Mouse (Mus musculus) forebrain, postnatal 0 days (tissue): Measurements from ENCODE around the gene Krtap12-1. TPM values are rescaled to one million over a fixed set of nuclear protein-coding genes. Genes with fewer than 3 reads are reported as not detected.

ENCODE experiments used
- ATAC-seq: fragments of 200-750 bp; cut with Nextera tagmentation; 2 replicates; pipeline ENCODE4 v1.8.0; 2017; ENCODE audit warnings: mild to moderate bottlenecking, moderate library complexity
- DNase-seq: peaks from one replicate; pipeline ENCODE4 v3.0.0-alpha.2; 2015
- H3K27ac ChIP-seq: fragments of 300-500 bp; sonication (generic); 2 replicates; pipeline ENCODE4 v1.5.1; 2014; ENCODE audit warnings: low read depth, mild to moderate bottlenecking, antibody characterized with exemption, low read length, moderate library complexity, mixed read lengths
- H3K27me3 ChIP-seq: fragments of 300-500 bp; sonication (generic); 2 replicates; pipeline ENCODE4 v1.6.1; 2014; ENCODE audit warnings: mild to moderate bottlenecking, low read length, mixed read lengths; ENCODE audit not compliant: insufficient read depth
- H3K36me3 ChIP-seq: fragments of 300-500 bp; sonication (generic); 2 replicates; pipeline ENCODE4 v1.6.1; 2014; ENCODE audit warnings: mild to moderate bottlenecking, moderate library complexity; ENCODE audit not compliant: insufficient read depth
- H3K4me1 ChIP-seq: fragments of 300-500 bp; sonication (generic); 2 replicates; pipeline ENCODE4 v1.6.1; 2014; ENCODE audit warnings: antibody characterized with exemption; ENCODE audit not compliant: insufficient read depth
- H3K4me2 ChIP-seq: fragments of 300-500 bp; sonication (generic); 2 replicates; pipeline ENCODE4 v1.6.1; 2014; ENCODE audit warnings: low read depth, mild to moderate bottlenecking, moderate library complexity
- H3K4me3 ChIP-seq: fragments of 300-500 bp; sonication (generic); 2 replicates; pipeline ENCODE4 v1.5.1; 2014; ENCODE audit warnings: low read depth, low read length, mixed read lengths
- H3K9ac ChIP-seq: fragments of 300-500 bp; sonication (generic); 2 replicates; pipeline ENCODE4 v1.6.1; 2014; ENCODE audit warnings: mild to moderate bottlenecking
- H3K9me3 ChIP-seq: fragments of 300-500 bp; sonication (generic); 2 replicates; pipeline ENCODE4 v1.6.1; 2016; ENCODE audit warnings: low read length
- CTCF ChIP-seq: sonication (generic); IDR thresholded peaks from 2 replicates; pipeline ENCODE4 v1.5.1; 2016; ENCODE audit warnings: antibody characterized with exemption, control low read depth, low read depth
- WGBS: fragments of 180-500 bp; shearing (Covaris S2); extraction: QIAGEN DNeasy Blood & Tissue Kit; methylation state at CpG from one replicate; pipeline ENCODE4 v1.1.7; 2014; 5-methylcytosine and 5-hydroxymethylcytosine counted together
- polyA plus RNA-seq: library from polyadenylated mRNA; unstranded; fragments of >200 nt; fragmentation: Nextera tagmentation; extraction: Ambion mirVana; gene quantifications from 2 replicates; pipeline ENCODE4 v1.2.1, GENCODE M21; 2015
- total RNA-seq: library from RNA; depleted of rRNA; stranded (reverse); fragments of >200 nt; gene quantifications from 2 replicates; pipeline ENCODE4 v1.2.3, GENCODE M21; 2014; rRNA removed

Gene Krtap12-1
- total and polyA plus RNA-seq, 2 experiments from 2014 or later: not detected

GRCm38 (mm10) chr10:77769727-77770126, 49.3 kb downstream of the Krtap12-1 start:
- no peak for TF ChIP-seq CTCF
- Histone ChIP-seq H3K27ac (no peak overlapping the region), H3K4me1 (no peaks in the 10 kb centered on the region), H3K9me3 (no peaks in the 10 kb centered on the region), H3K9ac (no peak overlapping the region), H3K36me3 (no peaks in the 10 kb centered on the region), H3K27me3 (no peaks in the 10 kb centered on the region), H3K4me2 (no peak overlapping the region), H3K4me3 (no peak overlapping the region)
- WGBS: 73% methylated on average over 1 of the region's 1 CpGs
- no peak for DNase-seq
- ATAC-seq: no peak

Other genes with a start within 250 kb of the Krtap12-1 start
Only the 30 nearest of the 31 such genes appear.
- gene Fam207a, start 204.8 kb upstream of the Krtap12-1 start, total RNA-seq: 42.2 and 43.2 TPM in 2 replicates
- 30.4 and 34.9 TPM in 2 replicates for gene Fam207a, start 204.8 kb upstream of the Krtap12-1 start, polyA plus RNA-seq
- 0.77 and 1.1 TPM in 2 replicates for gene Itgb2, start 190.3 kb upstream of the Krtap12-1 start, total RNA-seq
- 0.86 and 1.2 TPM in 2 replicates for gene Itgb2, start 190.3 kb upstream of the Krtap12-1 start, polyA plus RNA-seq
- 69.6 and 98.3 TPM in 2 replicates for gene Pttg1ip, start 138.9 kb upstream of the Krtap12-1 start, total RNA-seq
- 67.1 and 74.2 TPM in 2 replicates for gene Pttg1ip, start 138.9 kb upstream of the Krtap12-1 start, polyA plus RNA-seq
- 270 and 305 TPM in 2 replicates for gene Sumo3, start 114.5 kb upstream of the Krtap12-1 start, total RNA-seq
- 381 and 398 TPM in 2 replicates for gene Sumo3, start 114.5 kb upstream of the Krtap12-1 start, polyA plus RNA-seq
- gene Gm49325, start 114.4 kb upstream of the Krtap12-1 start, total RNA-seq: not detected in 2 replicates
- gene Gm49325, start 114.4 kb upstream of the Krtap12-1 start, polyA plus RNA-seq: 27.7 and 33.6 TPM in 2 replicates
- gene Ube2g2, start 98.3 kb upstream of the Krtap12-1 start, total RNA-seq: 41.7 and 45.3 TPM in 2 replicates
- 74.9 and 80.3 TPM in 2 replicates for gene Ube2g2, start 98.3 kb upstream of the Krtap12-1 start, polyA plus RNA-seq
- 0.14 TPM in 1 of 2 replicates, not detected in the other for gene Tspear, start 34.0 kb upstream of the Krtap12-1 start, total RNA-seq
- 0.42 and 0.99 TPM in 2 replicates for gene Tspear, start 34.0 kb upstream of the Krtap12-1 start, polyA plus RNA-seq
- gene Gm19402, start 29.8 kb upstream of the Krtap12-1 start, total RNA-seq: not detected in 2 replicates
- not detected in 2 replicates for gene Gm19402, start 29.8 kb upstream of the Krtap12-1 start, polyA plus RNA-seq
- gene Gm9508, start 23.4 kb upstream of the Krtap12-1 start, total RNA-seq: not detected in 2 replicates
- gene Gm9508, start 23.4 kb upstream of the Krtap12-1 start, polyA plus RNA-seq: not detected in 2 replicates
- not detected in 2 replicates for gene Gm10272, start 14.0 kb upstream of the Krtap12-1 start, total RNA-seq
- gene Gm10272, start 14.0 kb upstream of the Krtap12-1 start, polyA plus RNA-seq: not detected in 2 replicates
- not detected in 2 replicates for gene Gm10024, start 9.1 kb upstream of the Krtap12-1 start, total RNA-seq
- gene Gm10024, start 9.1 kb upstream of the Krtap12-1 start, polyA plus RNA-seq: not detected in 2 replicates
- gene Gm10142, start 4.8 kb upstream of the Krtap12-1 start, total RNA-seq: not detected in 2 replicates
- gene Gm10142, start 4.8 kb upstream of the Krtap12-1 start, polyA plus RNA-seq: not detected in 2 replicates
- not detected in 2 replicates for gene Gm10100, start 5.9 kb downstream of the Krtap12-1 start, total RNA-seq
- gene Gm10100, start 5.9 kb downstream of the Krtap12-1 start, polyA plus RNA-seq: not detected in 2 replicates
- gene Gm18596, start 22.0 kb downstream of the Krtap12-1 start, total RNA-seq: not detected in 2 replicates
- gene Gm18596, start 22.0 kb downstream of the Krtap12-1 start, polyA plus RNA-seq: not detected in 2 replicates
- gene Gm9736, start 30.8 kb downstream of the Krtap12-1 start, total RNA-seq: not detected in 2 replicates
- not detected in 2 replicates for gene Gm9736, start 30.8 kb downstream of the Krtap12-1 start, polyA plus RNA-seq
- not detected in 2 replicates for gene Gm3233, start 39.1 kb downstream of the Krtap12-1 start, total RNA-seq
- gene Gm3233, start 39.1 kb downstream of the Krtap12-1 start, polyA plus RNA-seq: not detected in 2 replicates
- not detected in 2 replicates for gene Gm3238, start 50.7 kb downstream of the Krtap12-1 start, total RNA-seq
- not detected in 2 replicates for gene Gm3238, start 50.7 kb downstream of the Krtap12-1 start, polyA plus RNA-seq
- not detected in 2 replicates for gene Gm7138, start 56.3 kb downstream of the Krtap12-1 start, total RNA-seq
- not detected in 2 replicates for gene Gm7138, start 56.3 kb downstream of the Krtap12-1 start, polyA plus RNA-seq
- not detected in 2 replicates for gene Gm3250, start 61.9 kb downstream of the Krtap12-1 start, total RNA-seq
- not detected in 2 replicates for gene Gm3250, start 61.9 kb downstream of the Krtap12-1 start, polyA plus RNA-seq
- gene Gm7137, start 67.6 kb downstream of the Krtap12-1 start, total RNA-seq: not detected in 2 replicates
- not detected in 2 replicates for gene Gm7137, start 67.6 kb downstream of the Krtap12-1 start, polyA plus RNA-seq
- gene Gm9639, start 74.5 kb downstream of the Krtap12-1 start, total RNA-seq: not detected in 2 replicates
- not detected in 2 replicates for gene Gm9639, start 74.5 kb downstream of the Krtap12-1 start, polyA plus RNA-seq
- gene Gm19668, start 78.5 kb downstream of the Krtap12-1 start, total RNA-seq: not detected in 2 replicates
- not detected in 2 replicates for gene Gm19668, start 78.5 kb downstream of the Krtap12-1 start, polyA plus RNA-seq
- not detected in 2 replicates for gene Gm9507, start 91.2 kb downstream of the Krtap12-1 start, total RNA-seq
- gene Gm9507, start 91.2 kb downstream of the Krtap12-1 start, polyA plus RNA-seq: not detected in 2 replicates
- not detected in 2 replicates for gene Gm2696, start 94.1 kb downstream of the Krtap12-1 start, total RNA-seq
- not detected in 2 replicates for gene Gm2696, start 94.1 kb downstream of the Krtap12-1 start, polyA plus RNA-seq
- gene Krtap10-4, start 106.5 kb downstream of the Krtap12-1 start, total RNA-seq: not detected in 2 replicates
- gene Krtap10-4, start 106.5 kb downstream of the Krtap12-1 start, polyA plus RNA-seq: not detected in 2 replicates
- gene Krtap10-10, start 115.3 kb downstream of the Krtap12-1 start, total RNA-seq: not detected in 2 replicates
- gene Krtap10-10, start 115.3 kb downstream of the Krtap12-1 start, polyA plus RNA-seq: not detected in 2 replicates
- gene Gm36176, start 126.2 kb downstream of the Krtap12-1 start, total RNA-seq: not detected in 2 replicates
- not detected in 2 replicates for gene Gm36176, start 126.2 kb downstream of the Krtap12-1 start, polyA plus RNA-seq
- gene Gm10318, start 132.3 kb downstream of the Krtap12-1 start, total RNA-seq: not detected in 2 replicates
- gene Gm10318, start 132.3 kb downstream of the Krtap12-1 start, polyA plus RNA-seq: not detected in 2 replicates
- 0.48 TPM in 1 of 2 replicates, not detected in the other for gene Gm3285, start 141.4 kb downstream of the Krtap12-1 start, total RNA-seq
- gene Gm3285, start 141.4 kb downstream of the Krtap12-1 start, polyA plus RNA-seq: not detected in 2 replicates
- gene Lrrc3, start 181.9 kb downstream of the Krtap12-1 start, total RNA-seq: 19.7 and 24.1 TPM in 2 replicates
- 15.7 and 22.4 TPM in 2 replicates for gene Lrrc3, start 181.9 kb downstream of the Krtap12-1 start, polyA plus RNA-seq